Mouse (Mus musculus) embryonic facial prominence, embryonic 12.5 days (tissue): Measurements from ENCODE around the gene Cs. TPM values are rescaled to one million over a fixed set of nuclear protein-coding genes. Genes with fewer than 3 reads are reported as not detected.
A peak's percentile ranks its signal among the peaks of the same experiment; 100 is the strongest.

Experiments
- ATAC-seq: fragments of 200-750 bp; cut with Nextera tagmentation; 2 replicates; pipeline ENCODE4 v1.8.0; 2017; ENCODE audit not compliant: insufficient number of reproducible peaks, insufficient read depth, low FRiP score, low TSS enrichment
- H3K27ac ChIP-seq: fragments of 300-500 bp; sonication (generic); 2 replicates; pipeline ENCODE4 v1.5.1; 2016; ENCODE audit warnings: mild to moderate bottlenecking
- H3K27me3 ChIP-seq: fragments of 300-500 bp; sonication (generic); 2 replicates; pipeline ENCODE4 v1.6.1; 2016; ENCODE audit warnings: mild to moderate bottlenecking, moderate library complexity
- H3K36me3 ChIP-seq: fragments of 300-500 bp; sonication (generic); 2 replicates; pipeline ENCODE4 v1.6.1; 2016; ENCODE audit warnings: mild to moderate bottlenecking
- H3K4me1 ChIP-seq: fragments of 300-500 bp; sonication (generic); 2 replicates; pipeline ENCODE4 v1.6.1; 2016
- H3K4me2 ChIP-seq: fragments of 300-500 bp; sonication (generic); replicated peaks from 2 replicates; pipeline ENCODE4 v1.6.1; 2016; ENCODE audit warnings: mild to moderate bottlenecking, moderate library complexity
- H3K4me3 ChIP-seq: fragments of 300-500 bp; sonication (generic); 2 replicates; pipeline ENCODE4 v1.5.1; 2016; ENCODE audit warnings: mild to moderate bottlenecking
- H3K9ac ChIP-seq: fragments of 300-500 bp; sonication (generic); 2 replicates; pipeline ENCODE4 v1.6.1; 2016; ENCODE audit warnings: mild to moderate bottlenecking, moderate library complexity
- H3K9me3 ChIP-seq: fragments of 300-500 bp; sonication (generic); 2 replicates; pipeline ENCODE4 v1.6.1; 2016; ENCODE audit warnings: mild to moderate bottlenecking, moderate library complexity
- WGBS: fragments of 180-500 bp; shearing (Covaris S2); methylation state at CpG from one replicate; pipeline ENCODE4 v1.1.7; 2016; 5-methylcytosine and 5-hydroxymethylcytosine counted together
- polyA plus RNA-seq: library from polyadenylated mRNA; unstranded; fragments of >200 nt; fragmentation: Nextera tagmentation; extraction: Ambion mirVana; gene quantifications from 2 replicates; pipeline ENCODE4 v1.2.1, GENCODE M21; 2016

Gene Cs
- polyA plus RNA-seq, 1 experiment from 2014 or later: 191 TPM

DNA sequence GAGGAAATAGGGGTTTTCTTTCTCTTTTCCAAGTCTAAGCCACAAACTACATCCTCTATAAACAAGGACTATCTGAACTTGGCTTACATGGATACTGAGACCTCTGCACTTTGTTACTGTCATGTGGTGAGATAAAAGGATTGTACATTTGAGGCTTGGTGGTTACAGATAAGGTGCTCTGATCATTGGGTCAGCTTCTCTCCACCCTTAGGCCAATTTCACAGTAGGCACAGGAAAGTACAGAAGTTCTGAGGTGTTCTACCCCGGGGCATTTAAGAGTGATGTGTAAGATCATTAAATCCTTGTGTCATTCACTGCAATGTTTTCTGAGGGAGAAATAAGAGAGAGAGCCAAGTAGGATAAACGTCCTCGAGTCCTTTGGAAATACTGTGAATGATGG lies 937 bp upstream of the Cs start:
- 78% methylated on average over 3 of the region's 3 CpGs for WGBS
- Histone ChIP-seq H3K4me2 (peak overlapping the region; percentile 80), H3K4me1 (peaks cover 22% of the 10 kb centered on the region), H3K9ac (no peak overlapping the region), H3K27me3 (no peaks in the 10 kb centered on the region), H3K9me3 (no peaks in the 10 kb centered on the region), H3K4me3 (peak overlapping the region; percentile 75; the same call in 1 of the 2 replicates), H3K27ac (no peak overlapping the region), H3K36me3 (0 out of 2 replicates have a peak, but pooled peaks cover 7% of the 10 kb centered on the region)
- ATAC-seq: no peak

DNA sequence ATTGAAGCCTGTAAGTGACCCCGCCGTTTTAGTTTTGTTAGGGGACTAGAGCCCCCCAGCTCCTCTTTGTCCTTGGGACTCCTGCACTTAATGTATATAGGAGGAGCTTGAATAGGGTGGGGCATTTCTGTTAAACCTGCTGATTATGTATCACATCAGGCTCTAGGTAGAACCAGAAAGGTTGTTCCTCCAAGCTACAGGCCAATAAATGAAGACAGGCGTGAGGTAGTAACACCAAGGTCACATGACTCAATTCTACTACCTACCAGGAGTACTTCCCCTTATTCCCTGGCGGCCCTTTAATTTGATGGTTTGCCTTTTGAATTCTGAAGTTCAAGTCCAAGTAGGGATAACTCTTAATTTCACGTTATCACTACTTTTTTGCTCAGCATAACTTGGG lies 881 bp downstream of the Cs start:
- H3K9ac ChIP-seq: peak overlapping the region; percentile 82
- peak overlapping the region; percentile 80 for H3K4me2 ChIP-seq
- H3K27me3 ChIP-seq: no peaks in the 10 kb centered on the region
- no peak for ATAC-seq
- WGBS: 27% methylated on average over 5 of the region's 5 CpGs
- peak overlapping the region; percentile 75 for H3K4me3 ChIP-seq
- H3K36me3 ChIP-seq: 0 out of 2 replicates have a peak, but pooled peaks cover 7% of the 10 kb centered on the region
- peak overlapping the region; percentile 94 for H3K27ac ChIP-seq
- H3K4me1 ChIP-seq: peaks cover 22% of the 10 kb centered on the region
- no peaks in the 10 kb centered on the region for H3K9me3 ChIP-seq

DNA sequence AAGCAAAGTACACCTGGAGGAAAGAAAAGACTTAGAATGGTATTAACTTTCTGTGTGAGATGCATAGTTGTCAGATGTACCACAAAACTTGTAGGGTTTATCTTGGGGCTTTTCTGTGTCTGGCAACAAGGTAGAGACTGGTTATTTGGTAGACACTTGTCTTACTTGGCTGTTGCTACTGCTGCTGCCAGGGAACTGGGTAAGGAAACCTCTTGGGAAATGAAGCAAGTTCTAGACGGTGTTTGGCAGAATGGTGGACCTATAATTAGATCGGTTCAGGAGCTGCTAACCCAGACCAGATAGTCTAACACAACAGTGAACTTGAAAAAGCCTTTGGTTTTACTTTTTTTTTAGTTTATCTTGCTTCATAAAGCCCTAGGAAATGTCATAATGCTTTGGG lies 1.4 kb downstream of the Cs start:
- 70% methylated on average over 2 of the region's 2 CpGs for WGBS
- ATAC-seq: no peak
- Histone ChIP-seq H3K27me3 (no peaks in the 10 kb centered on the region), H3K4me2 (peak overlapping the region; percentile 80), H3K27ac (no peak overlapping the region), H3K36me3 (0 out of 2 replicates have a peak, but pooled peaks cover 7% of the 10 kb centered on the region), H3K4me3 (peak overlapping the region; percentile 75), H3K4me1 (peaks cover 22% of the 10 kb centered on the region), H3K9me3 (no peaks in the 10 kb centered on the region), H3K9ac (peak overlapping the region; percentile 82; the same call in 1 of the 2 replicates)

DNA sequence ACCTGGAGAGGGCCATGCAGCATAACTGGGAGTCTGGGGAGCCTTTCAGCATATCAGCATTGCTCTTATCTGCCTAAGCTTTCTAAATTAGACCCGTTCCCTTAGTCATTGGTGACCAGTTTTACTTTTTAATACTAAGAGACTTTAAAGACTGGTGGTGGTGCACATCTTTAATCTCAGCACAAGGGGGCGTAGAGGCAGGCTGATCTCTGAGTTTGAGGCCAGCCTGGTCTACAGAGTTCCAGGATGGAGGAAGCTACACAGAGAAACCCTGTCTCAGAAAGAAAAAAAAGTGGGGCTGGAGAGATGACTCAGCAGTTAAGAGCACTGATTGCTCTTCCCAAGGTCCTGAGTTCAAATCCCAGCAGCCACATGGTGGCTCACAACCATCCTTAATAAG lies 2.7 kb downstream of the Cs start:
- H3K4me2 ChIP-seq: no peak overlapping the region
- H3K4me3 ChIP-seq: no peak overlapping the region
- ATAC-seq: no peak
- no peak overlapping the region for H3K27ac ChIP-seq
- H3K27me3 ChIP-seq: no peaks in the 10 kb centered on the region
- 82% methylated on average over 2 of the region's 2 CpGs for WGBS
- H3K9ac ChIP-seq: no peak overlapping the region
- peaks cover 28% of the 10 kb centered on the region for H3K4me1 ChIP-seq
- H3K36me3 ChIP-seq: 0 out of 2 replicates have a peak, but pooled peaks cover 7% of the 10 kb centered on the region
- H3K9me3 ChIP-seq: no peaks in the 10 kb centered on the region

DNA sequence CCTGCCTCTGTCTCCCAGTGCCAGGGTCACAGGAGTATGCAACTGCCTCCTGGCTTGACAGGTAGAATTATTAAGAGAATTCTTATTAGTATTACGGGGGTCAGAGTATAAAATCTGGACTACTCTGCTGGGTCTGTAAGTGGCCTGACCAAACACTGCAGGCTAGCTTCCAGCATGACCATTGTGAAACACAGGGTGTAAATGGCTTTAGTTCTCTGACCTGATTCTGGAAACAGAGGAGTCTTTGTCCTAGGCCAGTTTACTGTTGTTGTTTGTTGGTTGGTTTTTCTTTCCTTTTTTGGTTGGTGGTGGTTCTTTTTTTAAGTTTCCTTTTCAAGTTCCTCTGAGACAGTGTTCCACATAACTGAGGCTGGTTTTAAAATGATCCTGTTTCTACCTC lies 5.9 kb downstream of the Cs start:
- H3K9ac ChIP-seq: no peak overlapping the region
- H3K27me3 ChIP-seq: no peaks in the 10 kb centered on the region
- peaks cover 20% of the 10 kb centered on the region for H3K4me1 ChIP-seq
- H3K4me2 ChIP-seq: no peak overlapping the region
- no peak for ATAC-seq
- 0 out of 2 replicates have a peak, but pooled peaks cover 7% of the 10 kb centered on the region for H3K36me3 ChIP-seq
- no peak overlapping the region for H3K4me3 ChIP-seq
- no peak overlapping the region for H3K27ac ChIP-seq
- H3K9me3 ChIP-seq: no peaks in the 10 kb centered on the region
- WGBS: 89% methylated on average over 1 of the region's 1 CpGs

DNA sequence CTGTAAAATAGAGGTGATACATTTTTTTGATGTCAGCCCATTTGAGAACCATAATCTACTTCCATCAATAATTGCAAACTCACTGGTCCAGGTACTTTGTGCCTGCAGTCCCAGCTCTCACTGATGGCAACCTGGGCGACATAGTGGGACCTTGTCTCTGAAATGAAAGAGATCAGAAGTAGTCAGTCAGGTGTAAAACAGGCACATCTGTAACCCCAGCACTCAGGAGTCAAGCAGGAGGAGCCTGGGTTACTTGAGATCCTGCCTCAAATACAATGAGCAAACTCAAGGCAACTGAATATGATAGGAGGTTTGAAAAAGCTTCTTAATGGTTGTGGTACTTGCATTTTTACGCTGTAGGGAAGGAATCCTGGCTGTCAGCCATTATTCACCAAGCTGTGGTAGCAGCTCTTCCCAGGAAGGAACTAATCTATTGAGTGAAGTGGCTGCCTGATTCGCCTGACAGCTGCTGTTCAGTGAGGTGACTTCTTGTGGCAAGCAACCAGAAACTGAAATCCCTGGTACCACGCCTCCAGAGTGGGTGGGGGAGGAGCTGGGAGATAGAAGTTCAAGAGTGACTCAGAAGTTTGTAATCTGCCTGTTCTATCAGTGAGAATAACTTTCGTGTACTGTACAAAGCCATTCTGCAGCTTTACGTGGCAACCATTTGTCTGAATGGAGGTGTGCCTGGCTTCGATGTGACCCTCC lies 7.2 kb downstream of the Cs start:
- Histone ChIP-seq H3K9ac (no peak overlapping the region), H3K4me1 (peaks cover 9% of the 10 kb centered on the region; the same call in 1 of the 2 replicates), H3K9me3 (no peaks in the 10 kb centered on the region), H3K27ac (0 out of 2 replicates have a peak overlapping the region, but pooled peaks have one; percentile 42), H3K27me3 (no peaks in the 10 kb centered on the region), H3K4me2 (no peak overlapping the region), H3K4me3 (no peak overlapping the region), H3K36me3 (0 out of 2 replicates have a peak, but pooled peaks cover 8% of the 10 kb centered on the region)
- ATAC-seq: 0 out of 2 replicates have a peak, but pooled peaks have one; percentile 28
- WGBS: 62% methylated on average over 7 of the region's 7 CpGs

DNA sequence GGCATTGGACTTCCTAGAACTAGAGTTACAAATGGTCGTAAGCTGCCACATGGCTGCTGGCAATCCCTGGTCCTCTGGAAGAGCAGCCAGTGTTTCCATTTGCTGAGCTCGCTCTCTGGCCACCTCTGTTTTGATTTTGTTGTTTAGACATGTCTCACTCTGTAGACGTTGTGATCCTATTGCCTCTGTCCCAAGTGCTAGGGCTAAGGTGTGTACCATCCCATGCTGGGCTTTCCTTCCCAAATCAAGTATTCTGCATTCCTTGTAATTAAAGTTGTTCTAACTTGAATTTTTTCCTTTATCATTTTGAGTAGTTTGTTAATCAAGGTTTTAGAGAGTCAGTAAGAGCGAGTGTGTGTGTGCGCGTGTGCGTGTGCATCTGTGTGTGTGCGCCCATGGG lies 10.0 kb downstream of the Cs start:
- 91% methylated on average over 8 of the region's 8 CpGs for WGBS
- H3K27me3 ChIP-seq: no peaks in the 10 kb centered on the region
- no peak overlapping the region for H3K4me2 ChIP-seq
- no peak overlapping the region for H3K4me3 ChIP-seq
- no peak overlapping the region for H3K9ac ChIP-seq
- no peaks in the 10 kb centered on the region for H3K9me3 ChIP-seq
- no peak overlapping the region for H3K27ac ChIP-seq
- peaks cover 30% of the 10 kb centered on the region for H3K36me3 ChIP-seq
- no peak for ATAC-seq
- peaks cover 6% of the 10 kb centered on the region; the same call in 1 of the 2 replicates for H3K4me1 ChIP-seq

DNA sequence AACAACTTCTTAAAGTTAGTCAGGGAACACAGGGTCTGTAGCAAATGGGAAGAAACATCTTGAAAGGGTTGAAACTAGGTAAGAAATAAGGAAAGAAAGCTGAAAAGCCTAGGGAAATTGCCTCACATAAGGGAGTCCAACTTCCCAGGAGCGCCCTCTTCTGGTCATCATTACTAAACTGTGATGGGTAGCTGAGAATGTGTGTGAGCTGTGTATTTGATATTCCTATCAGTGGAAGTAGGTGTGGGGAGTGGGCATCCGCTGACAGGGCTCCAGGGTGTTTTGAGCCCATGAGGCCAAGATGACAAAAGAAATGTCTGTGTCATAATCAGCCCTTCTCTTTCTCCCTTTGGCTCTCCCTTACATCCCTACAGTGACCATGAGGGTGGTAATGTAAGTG lies 21.3 kb downstream of the Cs start:
- Histone ChIP-seq H3K9ac (no peak overlapping the region), H3K27ac (no peak overlapping the region), H3K27me3 (no peaks in the 10 kb centered on the region), H3K36me3 (peaks cover 82% of the 10 kb centered on the region), H3K4me1 (no peaks in the 10 kb centered on the region), H3K4me2 (no peak overlapping the region), H3K9me3 (no peaks in the 10 kb centered on the region), H3K4me3 (no peak overlapping the region)
- 55% methylated on average over 2 of the region's 2 CpGs for WGBS
- ATAC-seq: no peak

DNA sequence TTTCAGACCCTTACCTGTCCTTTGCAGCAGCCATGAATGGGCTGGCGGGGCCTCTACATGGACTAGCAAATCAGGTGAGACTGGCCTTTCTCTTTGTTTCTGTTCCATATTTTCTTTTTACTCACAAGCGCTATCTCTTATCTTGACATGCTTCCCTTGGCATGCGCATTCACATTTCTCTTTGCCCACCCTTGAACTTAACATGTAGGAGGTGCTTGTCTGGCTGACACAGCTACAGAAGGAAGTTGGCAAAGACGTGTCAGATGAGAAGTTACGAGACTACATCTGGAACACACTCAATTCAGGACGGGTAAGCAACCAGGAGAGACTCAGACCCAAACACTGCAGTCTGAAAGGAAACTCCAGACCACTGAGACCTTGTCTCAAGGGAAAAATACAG lies 21.7 kb downstream of the Cs start:
- Histone ChIP-seq H3K36me3 (peaks cover 79% of the 10 kb centered on the region), H3K4me1 (no peaks in the 10 kb centered on the region), H3K4me3 (no peak overlapping the region), H3K9me3 (no peaks in the 10 kb centered on the region), H3K27ac (no peak overlapping the region), H3K4me2 (no peak overlapping the region), H3K9ac (no peak overlapping the region), H3K27me3 (no peaks in the 10 kb centered on the region)
- no peak for ATAC-seq
- WGBS: 93% methylated on average over 6 of the region's 6 CpGs

DNA sequence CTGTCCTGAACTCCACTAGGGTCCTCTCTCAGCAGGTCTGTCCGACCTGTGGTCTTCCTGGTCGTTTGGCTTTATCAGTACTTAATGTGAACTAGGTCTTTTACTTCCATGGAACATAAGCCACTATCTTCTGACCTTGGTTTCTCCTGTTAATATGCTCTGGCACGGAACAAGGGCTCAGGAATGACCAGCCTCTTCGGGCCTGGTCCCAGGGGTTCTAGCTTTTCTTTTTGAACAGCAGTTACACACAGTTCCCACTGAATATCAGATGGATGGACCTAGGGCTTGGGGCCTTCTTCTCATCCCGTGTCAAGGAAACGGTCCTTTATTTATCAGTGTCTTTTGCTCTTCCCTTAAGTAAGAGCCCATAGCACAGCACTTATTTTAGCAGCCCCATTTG lies 24.3 kb downstream of the Cs start:
- H3K27ac ChIP-seq: no peak overlapping the region
- H3K4me3 ChIP-seq: no peak overlapping the region
- no peaks in the 10 kb centered on the region for H3K4me1 ChIP-seq
- peaks cover 77% of the 10 kb centered on the region for H3K36me3 ChIP-seq
- WGBS: 95% methylated on average over 6 of the region's 6 CpGs
- no peaks in the 10 kb centered on the region for H3K9me3 ChIP-seq
- H3K27me3 ChIP-seq: no peaks in the 10 kb centered on the region
- H3K4me2 ChIP-seq: no peak overlapping the region
- ATAC-seq: no peak
- H3K9ac ChIP-seq: no peak overlapping the region

DNA sequence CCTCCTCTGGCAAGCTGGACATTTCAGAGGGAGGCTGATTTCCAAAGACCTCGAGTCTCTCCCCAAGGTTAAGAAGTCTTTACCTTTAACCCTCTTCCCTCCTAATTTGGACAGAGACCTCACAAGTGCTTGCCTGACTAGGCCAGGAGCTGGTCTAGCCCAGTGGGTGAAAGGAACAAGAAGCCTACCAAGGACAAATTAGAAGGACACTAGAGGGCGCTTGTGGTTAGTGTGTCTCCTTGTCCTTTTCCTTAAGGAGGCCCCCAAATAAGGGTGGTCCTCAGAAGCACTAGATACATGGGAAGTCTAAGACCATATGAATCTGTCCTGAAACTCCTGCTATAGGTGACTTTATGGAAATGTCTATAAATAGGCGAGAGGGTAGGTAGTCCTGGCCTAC lies 25.0 kb downstream of the Cs start:
- Histone ChIP-seq H3K4me2 (no peak overlapping the region), H3K27ac (no peak overlapping the region), H3K36me3 (peaks cover 71% of the 10 kb centered on the region), H3K4me3 (no peak overlapping the region), H3K4me1 (peaks cover 2% of the 10 kb centered on the region), H3K27me3 (no peaks in the 10 kb centered on the region), H3K9ac (no peak overlapping the region), H3K9me3 (no peaks in the 10 kb centered on the region)
- 48% methylated on average over 3 of the region's 3 CpGs for WGBS
- ATAC-seq: no peak

DNA sequence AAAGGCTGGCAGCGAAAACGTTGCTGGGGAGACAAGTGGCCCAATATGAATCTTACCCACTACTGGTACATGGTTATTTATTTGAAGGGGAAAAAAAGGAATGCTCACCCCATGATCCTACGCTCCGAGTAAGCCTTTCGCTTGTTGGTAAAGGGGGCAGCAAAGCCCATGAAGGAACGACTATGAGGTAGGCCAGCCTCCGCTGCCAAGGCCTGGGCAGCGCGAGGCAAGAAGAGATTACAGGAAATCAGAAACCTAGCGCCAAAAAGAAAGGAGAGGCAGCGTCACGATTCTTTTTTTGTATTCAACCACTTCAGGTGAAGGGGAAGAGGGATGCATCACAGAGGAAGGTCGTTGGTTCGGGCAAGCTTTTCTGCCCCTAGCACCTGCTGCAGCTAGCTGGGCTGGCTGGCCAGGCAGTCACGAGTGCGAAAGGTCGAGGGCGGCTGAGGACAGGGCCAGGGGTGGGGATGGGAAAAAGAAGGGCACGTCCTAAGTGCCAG lies 30.4 kb downstream of the Cs start:
- 20% methylated on average over 19 of the region's 19 CpGs for WGBS
- Histone ChIP-seq H3K27ac (peak overlapping the region; percentile 94), H3K36me3 (peaks cover 23% of the 10 kb centered on the region), H3K4me1 (peaks cover 8% of the 10 kb centered on the region), H3K9me3 (no peaks in the 10 kb centered on the region), H3K27me3 (no peaks in the 10 kb centered on the region), H3K9ac (peak overlapping the region; percentile 75), H3K4me3 (peak overlapping the region; percentile 73), H3K4me2 (peak overlapping the region; percentile 91)
- ATAC-seq: no peak
